Mouse (Mus musculus) embryo, embryonic 10 days (tissue): ENCODE data around the gene Psmb11.
"Not testable (repeated sequence)": the region's sequence is repeated elsewhere in the genome, so short reads cannot be mapped to it uniquely, and the experiment has no call there.

Source experiments
- DNase-seq: peaks from one replicate; pipeline ENCODE4 v3.0.0-alpha.2; 2015; ENCODE audit warnings: low spot score

Gene Psmb11

DNA sequence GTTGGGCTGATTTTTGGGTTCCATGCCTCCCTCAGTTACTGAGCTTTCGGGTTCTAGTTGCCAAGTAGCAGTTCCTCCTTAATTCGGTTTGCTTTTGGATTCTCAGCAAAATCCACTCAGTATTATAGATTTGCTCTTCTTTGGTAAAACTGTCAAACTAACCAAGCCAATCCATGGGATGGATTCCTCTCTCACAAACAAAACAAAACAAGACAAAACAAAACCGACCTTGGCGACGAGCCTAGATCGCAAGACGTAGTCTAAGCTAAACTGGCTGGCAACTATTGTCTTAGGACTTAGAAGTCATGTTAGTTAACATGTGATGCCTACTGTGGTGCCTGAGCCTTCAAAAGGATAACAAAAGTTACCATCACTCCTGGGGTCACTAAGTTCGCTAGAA lies 17.5 kb upstream of the Psmb11 start:
- no peak for DNase-seq

DNA sequence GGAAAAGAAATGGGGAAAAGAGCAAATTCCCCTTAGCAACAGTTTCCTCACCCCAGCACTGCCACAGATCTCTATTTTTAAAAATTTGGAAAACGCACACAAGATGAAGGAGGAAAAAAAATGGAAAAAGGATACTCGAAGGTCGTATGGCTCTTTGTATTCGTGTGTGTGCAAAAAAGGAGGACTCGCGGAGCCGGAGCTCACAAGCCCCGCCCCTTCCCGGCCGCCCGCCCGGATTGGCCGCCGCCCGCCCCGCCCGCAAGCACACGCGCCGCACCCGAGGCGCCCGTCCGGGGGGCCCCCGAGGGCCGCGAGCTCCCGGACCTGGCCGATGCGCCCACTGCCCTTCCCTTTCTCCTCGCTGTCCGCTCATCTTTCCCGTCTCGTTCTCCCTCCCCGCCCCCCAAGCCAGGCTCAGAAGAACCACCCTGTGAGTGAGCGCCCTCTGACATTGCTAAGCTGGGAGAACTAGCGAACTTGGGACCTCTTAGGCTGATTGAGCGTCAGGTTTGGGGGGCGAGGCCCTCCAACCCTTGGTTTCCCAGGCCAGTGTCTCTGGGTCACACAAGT lies 15.4 kb upstream of the Psmb11 start, which contains the start of gene 4931414P19Rik:
Gene 4931414P19Rik (minus strand): TSS at position 242 of the 570 bp plus-strand sequence.
- peak; percentile 77 for DNase-seq

DNA sequence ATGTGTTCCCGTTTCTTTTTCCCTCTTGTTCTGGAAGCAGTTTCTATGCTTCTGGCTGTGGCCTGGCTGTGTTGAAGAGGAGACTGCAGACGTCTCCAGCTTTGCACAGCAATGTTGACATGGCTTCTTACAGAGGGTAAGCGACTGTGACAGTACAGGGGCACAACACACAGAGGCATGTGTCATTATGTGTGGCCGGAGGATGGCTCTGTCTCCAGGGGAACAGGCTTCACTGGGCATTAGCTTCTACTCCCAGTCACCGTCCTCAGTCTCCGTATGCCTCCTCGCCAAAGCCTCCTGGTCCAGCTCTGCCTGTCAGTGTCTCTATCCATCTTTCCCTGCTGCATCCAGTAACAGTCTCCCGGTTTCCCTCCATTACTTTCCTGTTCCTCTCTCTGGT lies 14.0 kb upstream of the Psmb11 start:
- no peak for DNase-seq

DNA sequence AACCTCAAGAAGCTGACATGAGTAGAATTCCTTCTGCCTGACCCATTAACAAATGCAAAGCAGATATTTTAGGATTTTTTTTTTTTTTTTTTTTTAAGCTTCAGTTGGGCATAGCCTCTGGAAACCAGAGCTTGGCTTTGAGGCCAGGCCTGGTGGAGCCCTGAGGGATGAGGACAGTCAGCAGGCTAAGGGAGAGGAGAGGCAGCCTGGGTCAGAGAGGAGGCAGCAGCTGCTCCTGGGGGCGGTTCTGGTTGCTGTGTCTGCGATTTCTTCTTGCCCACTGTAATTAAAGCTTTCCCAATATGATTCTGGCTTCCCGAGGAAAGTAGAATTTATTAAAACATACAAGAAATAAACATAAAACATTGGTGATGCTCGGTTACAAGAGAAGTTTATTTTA lies 12.0 kb upstream of the Psmb11 start:
- DNase-seq = no peak

DNA sequence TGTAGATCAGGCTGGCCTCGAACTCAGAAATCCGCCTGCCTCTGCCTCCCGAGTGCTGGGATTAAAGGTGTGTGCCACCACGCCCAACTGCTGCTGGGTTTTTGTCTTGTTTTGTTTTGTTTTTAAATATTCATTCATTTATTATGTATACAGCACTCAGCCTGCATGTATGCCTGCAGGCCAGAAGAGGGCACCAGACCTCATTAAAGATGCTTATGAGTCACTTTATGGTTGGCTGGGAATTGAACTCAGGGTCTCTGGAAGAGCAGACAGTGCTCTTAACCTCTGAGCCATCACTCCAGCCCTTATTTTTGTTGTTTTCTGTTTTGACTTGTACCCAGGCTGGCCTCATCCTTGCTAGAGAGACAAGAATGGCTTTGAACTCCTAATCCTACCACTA lies 11.3 kb upstream of the Psmb11 start:
- DNase-seq = peak; percentile 67

DNA sequence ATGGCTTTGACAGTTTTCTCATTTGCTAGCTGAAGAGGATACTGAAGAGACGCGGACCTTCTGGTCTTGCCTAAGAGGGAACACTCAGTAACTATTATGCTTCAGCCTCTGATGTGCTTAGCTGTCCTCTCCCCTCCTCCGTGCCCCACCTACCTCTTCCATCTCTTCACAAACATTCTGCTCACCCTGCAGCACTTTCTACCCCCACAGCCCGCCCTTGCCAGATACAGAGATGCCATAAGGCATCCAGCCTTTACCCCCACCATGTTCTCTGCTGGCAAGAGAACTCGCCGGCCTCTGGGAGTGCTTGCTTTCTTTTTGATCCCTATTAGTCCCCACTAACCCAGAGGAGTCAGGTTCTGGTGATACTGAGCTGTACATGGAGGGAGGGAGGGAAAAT lies 10.6 kb upstream of the Psmb11 start:
- DNase-seq = no peak

DNA sequence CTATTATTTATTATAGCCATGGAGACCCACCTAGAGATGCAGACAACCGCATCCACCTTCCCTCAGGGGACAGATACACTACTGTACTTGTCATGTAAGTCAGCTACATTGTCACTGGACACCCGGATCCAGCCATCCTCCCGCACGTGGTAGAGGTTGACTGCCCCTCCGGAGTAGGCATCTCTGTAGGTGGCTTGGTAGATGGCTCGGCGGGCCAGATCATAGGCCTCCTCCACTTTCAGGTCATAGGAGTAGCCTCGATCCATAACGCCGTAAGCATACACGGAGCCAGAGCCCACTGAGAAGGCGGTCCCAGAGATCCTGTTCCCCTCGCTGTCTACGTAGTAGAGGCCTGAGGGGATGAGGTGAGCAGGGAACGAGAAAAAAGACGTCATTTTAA lies 7.1 kb upstream of the Psmb11 start:
- not testable (repeated sequence) for DNase-seq

DNA sequence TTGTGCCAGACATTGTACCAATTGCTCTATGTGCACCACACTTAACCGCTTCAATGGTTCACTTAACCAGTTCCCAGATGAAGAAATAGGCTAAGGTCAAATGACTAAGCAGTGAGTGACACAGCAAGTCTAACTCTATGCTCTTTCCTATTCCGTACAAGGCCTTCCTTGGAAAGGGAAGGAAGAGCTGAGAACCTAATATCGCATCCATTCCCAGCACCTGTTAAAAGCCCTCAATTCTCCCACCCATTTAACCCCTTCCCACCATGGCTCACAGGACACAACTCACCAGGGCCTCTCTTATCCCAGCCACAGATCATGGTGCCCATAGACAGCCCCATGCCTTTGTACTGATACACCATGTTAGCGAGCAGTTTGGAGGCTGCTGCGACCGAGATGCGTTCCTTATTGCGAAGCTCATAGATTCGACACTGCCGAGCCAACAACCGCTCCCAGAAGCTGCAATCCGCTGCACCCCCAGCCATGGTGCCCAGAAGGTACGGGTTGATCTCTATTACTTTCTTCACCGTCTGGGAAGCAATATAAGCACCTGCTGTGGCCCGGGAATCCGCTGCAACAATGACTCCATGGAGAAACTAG lies 4.9 kb upstream of the Psmb11 start:
- no peak for DNase-seq

DNA sequence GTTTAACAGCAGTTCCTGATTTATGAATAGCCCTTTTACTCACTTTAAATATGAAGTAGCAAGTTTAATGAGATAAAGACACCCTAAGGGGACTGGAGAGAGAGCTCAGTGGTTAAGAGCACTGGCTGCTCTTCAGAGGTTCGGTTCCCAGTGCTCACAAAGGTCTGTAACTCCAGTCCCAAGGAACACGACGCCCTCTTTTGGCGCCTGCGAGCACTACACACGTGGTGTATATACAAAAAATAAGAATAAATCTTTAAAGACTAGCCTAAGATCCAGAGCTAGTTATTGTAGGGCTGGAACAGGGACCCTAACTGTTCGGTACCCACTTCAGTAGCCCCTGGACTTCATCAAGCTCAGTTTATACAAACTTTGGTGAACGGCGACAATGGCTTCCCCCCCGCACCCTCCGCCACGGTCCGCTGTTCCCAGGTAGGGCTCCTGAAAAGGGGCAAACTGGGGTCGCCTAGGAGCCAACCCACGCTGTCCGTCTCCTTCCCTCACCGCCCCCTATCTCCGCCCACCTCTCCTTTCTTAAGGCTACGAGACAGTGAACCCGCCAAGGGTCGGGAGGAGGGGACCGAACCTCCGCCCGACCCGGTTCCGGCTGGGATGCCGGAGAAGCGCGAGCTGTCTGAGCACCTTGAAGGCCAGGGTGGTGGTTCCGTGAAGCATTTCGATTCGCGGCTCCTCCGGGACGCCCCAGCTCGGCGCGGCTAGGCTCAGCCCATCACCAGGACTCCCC lies 3.9 kb upstream of the Psmb11 start:
- peak; percentile 34 for DNase-seq

DNA sequence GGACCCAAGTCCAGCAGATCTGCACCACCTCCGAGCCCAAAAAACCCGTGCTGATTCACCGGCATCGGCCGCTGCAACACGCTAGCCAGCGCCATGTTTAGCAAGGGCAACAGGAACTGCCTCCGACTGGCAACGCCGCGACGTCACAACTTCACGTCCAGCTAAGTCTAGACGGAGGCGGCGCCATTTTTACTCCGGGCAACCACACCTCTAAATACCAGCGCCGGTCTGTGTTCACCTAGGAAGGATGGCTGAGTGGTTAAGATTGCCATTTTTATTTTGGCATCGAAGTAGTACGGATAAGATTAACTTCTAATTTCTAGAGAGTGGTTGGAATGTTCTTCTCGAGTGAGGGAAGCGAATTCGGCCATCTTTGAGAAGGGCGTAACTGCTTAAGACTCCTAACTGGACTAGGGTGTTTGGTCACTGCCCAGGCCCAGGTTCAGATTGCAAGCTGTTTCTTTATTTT lies 3.3 kb upstream of the Psmb11 start, which contains the start of gene Psmb5:
Gene Psmb5 (minus strand): TSS at position 126 of the 469 bp plus-strand sequence.
- peak; percentile 96 for DNase-seq

DNA sequence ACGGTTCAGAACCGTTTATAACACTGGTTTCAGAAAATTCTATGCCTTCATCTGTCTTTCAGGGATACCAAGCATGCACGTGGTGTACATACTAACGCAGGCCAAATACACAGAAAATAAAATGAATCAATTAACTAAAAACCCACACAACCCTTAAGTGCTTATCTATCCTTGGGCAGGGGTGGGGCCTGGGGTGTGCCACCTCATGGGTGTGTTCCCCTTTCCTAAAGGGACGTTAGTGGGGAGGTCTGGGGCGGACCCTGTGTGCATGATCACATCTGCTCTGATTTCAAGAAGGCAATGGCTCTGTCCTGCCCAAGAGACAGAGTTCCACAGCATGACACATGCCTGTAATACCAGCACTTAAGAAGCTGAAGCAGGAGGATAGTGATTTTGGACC lies 2.1 kb downstream of the Psmb11 start:
- DNase-seq = no peak

DNA sequence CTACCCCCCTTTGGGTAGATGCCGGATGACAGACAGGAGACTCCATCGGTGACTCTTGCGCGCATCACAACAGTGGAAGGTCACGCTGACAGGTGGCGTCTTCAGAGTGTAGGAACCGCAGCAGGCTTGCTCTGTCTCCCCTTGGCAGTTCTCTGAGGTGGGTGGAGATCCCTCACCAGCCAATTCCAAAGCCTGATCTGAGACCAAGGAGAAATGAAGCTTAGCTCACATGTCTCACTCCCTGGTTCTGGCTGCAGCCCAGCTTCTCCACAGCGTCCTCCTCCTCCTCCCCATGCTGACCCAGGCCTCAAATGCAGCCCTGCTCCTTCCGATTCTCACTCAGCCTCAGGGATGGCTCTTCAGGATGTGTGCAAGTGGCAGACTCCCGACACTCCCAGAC lies 3.7 kb downstream of the Psmb11 start:
- DNase-seq = no peak

DNA sequence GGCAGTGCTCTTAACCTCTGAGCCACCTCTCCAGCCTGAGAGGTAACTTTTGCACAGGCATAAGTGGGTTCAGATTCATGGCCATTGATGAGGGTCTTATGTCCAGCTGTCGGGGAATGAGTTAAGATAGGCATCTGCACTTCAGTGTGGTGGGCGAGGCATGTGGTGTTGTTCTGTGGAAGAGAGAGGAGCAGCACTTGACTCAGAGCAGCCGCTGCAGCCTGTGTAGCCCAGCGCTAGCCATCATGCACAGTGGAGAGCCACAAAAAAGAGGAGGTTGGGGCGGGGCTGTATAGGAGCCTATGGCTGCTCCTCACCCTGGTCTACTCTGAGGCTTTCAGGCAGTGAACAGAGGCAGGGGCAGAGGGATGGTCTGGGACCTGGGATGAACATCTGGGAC lies 6.9 kb downstream of the Psmb11 start:
- DNase-seq = no peak

DNA sequence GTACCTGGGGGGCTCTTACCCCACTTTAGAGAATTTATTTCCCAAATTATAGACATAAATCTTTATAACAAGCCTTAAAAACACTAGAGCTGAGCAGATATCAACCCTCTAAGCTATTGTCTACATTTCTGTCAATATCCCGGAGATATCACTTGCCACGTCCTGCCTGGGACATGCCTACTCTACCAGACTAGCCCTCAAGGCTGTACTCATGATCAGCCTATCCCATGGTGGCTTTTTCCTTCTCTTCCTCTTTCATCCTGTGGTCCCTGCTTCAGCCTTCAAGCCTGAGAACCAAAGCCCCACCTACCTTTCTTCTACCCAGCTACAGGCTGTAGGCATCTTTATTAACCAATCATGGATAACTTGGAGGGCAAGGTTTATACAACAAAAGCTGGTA lies 8.6 kb downstream of the Psmb11 start:
- DNase-seq = no peak

DNA sequence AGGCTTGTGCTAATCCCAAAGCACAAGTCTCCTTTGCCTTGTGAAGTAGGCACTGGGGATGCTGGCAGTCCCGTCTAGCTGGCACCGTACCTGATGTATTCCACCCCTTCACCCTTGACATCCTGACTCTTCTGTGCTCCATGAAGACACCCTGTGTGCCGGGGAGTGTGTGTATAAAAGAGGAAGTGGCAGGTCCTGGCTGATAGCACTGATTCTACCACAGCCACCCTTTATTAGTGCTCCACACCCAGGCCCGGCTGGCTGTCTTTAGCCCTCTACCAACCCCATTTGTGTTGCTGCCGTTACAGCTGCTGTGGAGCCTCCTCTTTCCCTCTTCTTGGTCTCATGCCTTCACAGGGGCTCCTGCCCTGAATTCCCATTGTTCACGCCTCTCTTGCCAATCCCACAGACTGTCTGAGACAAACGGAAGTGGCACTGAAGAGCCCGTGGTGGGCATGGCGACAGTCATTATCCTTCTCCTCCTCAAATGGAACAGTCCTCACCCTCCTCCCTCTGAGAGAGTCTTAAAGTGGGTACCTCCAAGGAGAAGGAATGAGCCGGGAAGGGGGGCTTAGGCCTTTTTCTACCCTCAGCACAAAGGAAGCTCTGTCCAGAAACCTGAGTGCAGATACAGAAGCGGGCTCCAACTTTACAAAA lies 9.5 kb downstream of the Psmb11 start:
- no peak for DNase-seq

DNA sequence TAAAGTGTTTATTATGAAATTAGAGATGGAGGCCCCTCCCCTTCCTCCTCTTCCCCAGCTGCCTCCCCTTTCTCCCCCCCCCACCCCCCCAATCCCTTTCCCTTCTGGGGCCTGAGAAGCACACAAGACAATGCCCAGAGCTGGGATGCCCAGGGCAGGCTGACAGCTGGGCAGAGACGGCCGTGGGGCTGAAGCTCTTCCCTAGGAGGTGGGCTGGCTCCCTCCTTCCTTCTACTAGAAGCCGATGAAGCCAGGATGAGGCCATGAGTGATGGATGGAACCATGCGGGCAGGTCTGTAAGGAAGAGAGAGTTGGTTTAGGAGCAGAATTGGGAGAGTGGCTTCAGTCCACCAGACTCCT lies 10.0 kb downstream of the Psmb11 start:
- DNase-seq = no peak

DNA sequence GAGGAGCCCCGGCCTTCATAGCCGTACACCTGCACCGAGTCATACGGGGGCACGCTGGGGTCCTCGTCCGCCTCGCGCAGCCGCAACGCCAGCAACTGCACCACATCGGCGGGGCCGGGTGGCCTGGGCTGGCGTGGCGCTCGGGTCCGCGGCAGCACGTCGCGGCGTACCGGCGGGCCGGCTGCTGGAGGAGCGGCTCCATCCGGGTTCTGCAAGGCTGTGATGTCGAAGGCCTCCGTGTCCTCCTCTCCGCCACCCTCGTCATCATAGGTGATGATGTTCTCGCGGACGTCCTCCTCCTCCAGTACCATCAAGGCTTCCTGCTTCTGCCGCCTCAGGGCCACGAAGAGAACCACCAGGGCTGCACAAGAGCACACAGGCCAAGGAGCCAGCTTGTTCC lies 11.0 kb downstream of the Psmb11 start:
- no peak for DNase-seq

DNA sequence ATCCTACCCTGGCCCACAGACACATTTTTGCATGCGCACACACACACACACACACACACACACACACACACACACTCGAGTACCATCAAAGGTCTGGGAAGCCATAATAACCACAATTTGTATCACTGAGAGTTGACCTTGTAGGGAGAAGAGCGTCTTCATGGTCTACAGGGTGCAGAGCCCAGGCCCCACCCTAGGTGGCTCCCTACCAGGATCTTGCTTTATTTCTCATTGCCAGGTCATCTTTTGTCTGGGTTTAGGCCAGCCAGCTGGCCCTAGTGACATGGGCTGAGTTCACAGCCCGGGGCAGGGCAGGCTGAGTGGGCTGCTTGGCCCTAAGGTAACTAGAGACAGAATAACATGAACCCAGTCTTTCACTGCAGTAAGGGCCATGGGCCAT lies 12.9 kb downstream of the Psmb11 start:
- no peak for DNase-seq

DNA sequence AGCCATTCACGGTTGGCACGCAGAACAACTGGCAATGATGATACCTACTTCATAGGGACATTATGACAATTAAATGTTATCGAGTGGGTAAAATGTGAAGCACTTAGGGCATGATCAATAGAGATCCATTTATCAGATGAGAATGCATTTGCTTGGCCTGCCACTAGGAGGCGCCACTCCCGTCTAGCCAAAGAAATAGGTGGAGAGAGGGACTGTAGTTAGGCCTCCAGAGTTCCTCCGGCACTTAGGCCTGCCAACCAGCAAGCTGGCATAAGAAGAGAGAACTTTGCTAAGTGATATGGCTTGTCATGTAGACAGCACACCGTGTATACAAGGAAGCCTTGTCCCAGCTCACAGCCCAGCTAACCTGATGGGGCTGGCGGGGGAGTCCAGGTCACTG lies 15.7 kb downstream of the Psmb11 start:
- DNase-seq = peak; percentile 74

DNA sequence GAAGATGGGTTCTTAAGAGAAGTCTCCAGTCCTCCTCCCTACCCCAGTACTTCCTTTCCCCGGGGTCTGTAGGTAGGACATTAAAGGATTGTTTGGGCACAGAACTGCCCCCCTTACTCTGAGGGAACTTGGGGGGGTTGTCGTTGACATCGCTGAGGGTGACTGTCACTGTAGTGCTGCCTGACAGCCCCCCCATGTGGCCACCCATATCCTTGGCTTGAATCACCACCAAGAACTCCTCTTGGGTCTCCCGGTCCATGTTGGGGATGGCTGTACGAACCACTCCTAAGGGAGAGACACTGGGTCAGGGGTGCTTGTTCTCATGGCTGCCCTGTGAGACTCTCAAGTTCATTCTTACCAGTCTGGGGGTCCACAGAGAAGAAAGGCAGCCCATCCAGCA lies 17.0 kb downstream of the Psmb11 start:
- DNase-seq = no peak

DNA sequence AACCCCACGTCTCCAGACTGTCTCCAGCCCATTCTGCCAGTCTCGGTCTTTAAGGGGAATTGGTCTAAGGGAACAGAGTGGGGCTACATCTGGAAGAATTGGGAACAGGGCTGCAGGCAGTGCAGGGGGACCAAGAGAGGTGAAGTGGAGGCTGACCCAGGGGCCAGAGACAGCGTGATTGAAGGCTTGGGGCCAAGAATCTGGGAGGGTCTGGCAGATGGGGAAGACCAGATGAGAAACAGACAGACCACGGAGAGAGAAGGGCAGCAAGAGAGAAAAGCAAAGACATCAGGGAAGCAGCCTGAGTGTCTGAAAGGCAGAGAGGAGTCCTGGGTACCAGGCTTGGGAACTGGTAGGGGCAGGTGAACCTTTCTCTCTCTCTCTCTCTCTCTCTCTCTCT lies 18.9 kb downstream of the Psmb11 start:
- DNase-seq = peak; percentile 41

DNA sequence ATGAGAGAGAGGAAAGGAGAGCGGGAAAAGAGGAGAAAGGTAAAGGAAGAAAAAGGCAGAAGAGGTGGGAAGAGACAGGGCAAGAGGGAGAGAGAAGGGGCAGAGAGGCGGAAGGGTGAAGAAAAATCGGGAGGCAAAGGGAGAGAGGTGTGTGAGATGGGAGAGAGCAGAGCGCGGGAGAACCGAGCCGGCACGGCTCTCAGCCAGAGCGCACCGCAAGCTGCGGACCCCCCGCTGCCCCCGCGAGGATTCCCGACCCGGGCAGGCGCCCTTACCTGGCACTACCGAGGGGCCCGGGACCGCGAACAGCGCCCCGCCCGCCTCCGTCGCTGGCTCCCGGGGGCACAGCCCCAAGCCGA lies 19.7 kb downstream of the Psmb11 start, which contains the start of gene Gm17606:
Gene Gm17606 (plus strand): TSS at position 7 of the 359 bp plus-strand sequence.
- DNase-seq = no peak
